Mouse (Mus musculus) heart, embryonic 15.5 days (tissue): ENCODE measurements around the gene Cry2. TPM values are rescaled to one million over a fixed set of nuclear protein-coding genes. Genes with fewer than 3 reads are reported as not detected.

Experiments used
- ATAC-seq: fragments of 200-750 bp; cut with Nextera tagmentation; replicated peaks from 2 replicates; pipeline ENCODE4 v1.8.0; 2017; ENCODE audit warnings: low read depth, moderate TSS enrichment; ENCODE audit not compliant: insufficient number of reproducible peaks, insufficient read depth, low FRiP score
- H3K27ac ChIP-seq: fragments of 300-500 bp; sonication (generic); 2 replicates; pipeline ENCODE4 v1.5.1; 2015; ENCODE audit warnings: mild to moderate bottlenecking, inconsistent platforms
- H3K27me3 ChIP-seq: fragments of 300-500 bp; sonication (generic); 2 replicates; pipeline ENCODE4 v1.6.1; 2015; ENCODE audit warnings: inconsistent platforms
- H3K36me3 ChIP-seq: fragments of 300-500 bp; sonication (generic); 2 replicates; pipeline ENCODE4 v1.6.1; 2015; ENCODE audit warnings: mild to moderate bottlenecking, inconsistent platforms
- H3K4me1 ChIP-seq: fragments of 300-500 bp; sonication (generic); replicated peaks from 2 replicates; pipeline ENCODE4 v1.6.1; 2015; ENCODE audit warnings: inconsistent platforms
- H3K4me2 ChIP-seq: fragments of 300-500 bp; sonication (generic); 2 replicates; pipeline ENCODE4 v1.6.1; 2015; ENCODE audit warnings: inconsistent platforms, mild to moderate bottlenecking, moderate library complexity
- H3K4me3 ChIP-seq: fragments of 300-500 bp; sonication (generic); 2 replicates; pipeline ENCODE4 v1.5.1; 2015; ENCODE audit warnings: mild to moderate bottlenecking, inconsistent platforms
- H3K9ac ChIP-seq: fragments of 300-500 bp; sonication (generic); 2 replicates; pipeline ENCODE4 v1.6.1; 2015; ENCODE audit warnings: mild to moderate bottlenecking, inconsistent platforms
- H3K9me3 ChIP-seq: fragments of 300-500 bp; sonication (generic); replicated peaks from 2 replicates; pipeline ENCODE4 v1.6.1; 2016; ENCODE audit warnings: inconsistent platforms
- WGBS: fragments of 180-500 bp; shearing (Covaris S2); methylation state at CpG from one replicate; pipeline ENCODE4 v1.1.7; 2015; ENCODE audit warnings: mixed read lengths; 5-methylcytosine and 5-hydroxymethylcytosine counted together
- polyA plus RNA-seq: library from polyadenylated mRNA; unstranded; fragments of >200 nt; fragmentation: Nextera tagmentation; extraction: Ambion mirVana; gene quantifications from 2 replicates; pipeline ENCODE4 v1.2.1, GENCODE M21; 2015

Cry2 gene
- polyA plus RNA-seq, 1 experiment from 2014 or later, result 15.8 TPM

GRCm38 (mm10) chr2:92392318-92393264, 41.3 kb downstream of the Cry2 start:
- H3K4me3 ChIP-seq, result peak overlapping the region; percentile 33
- H3K9me3 ChIP-seq, result no peaks in the 10 kb centered on the region
- no peak overlapping the region for H3K27ac ChIP-seq
- WGBS, result 7% methylated on average over 26 of the region's 26 CpGs
- H3K9ac ChIP-seq, result peak overlapping the region; percentile 22
- peaks cover 38% of the 10 kb centered on the region for H3K4me1 ChIP-seq
- no peak for ATAC-seq
- peaks cover 67% of the 10 kb centered on the region for H3K27me3 ChIP-seq
- H3K4me2 ChIP-seq, result peak overlapping the region; percentile 51
- no peaks in the 10 kb centered on the region for H3K36me3 ChIP-seq

- no peak for ATAC-seq
- H3K36me3 ChIP-seq, result no peaks in the 10 kb centered on the region
- H3K9me3 ChIP-seq, result no peaks in the 10 kb centered on the region
- WGBS, result 28% methylated on average over 11 of the region's 11 CpGs
- no peak overlapping the region for H3K27ac ChIP-seq
- peaks cover 38% of the 10 kb centered on the region for H3K4me1 ChIP-seq
- H3K27me3 ChIP-seq, result peaks cover 69% of the 10 kb centered on the region
- H3K4me3 ChIP-seq, result peak overlapping the region; percentile 33
- peak overlapping the region; percentile 22 for H3K9ac ChIP-seq
- peak overlapping the region; percentile 51 for H3K4me2 ChIP-seq
Measured at GRCm38 (mm10) chr2:92391703-92392317, 42.0 kb downstream of the Cry2 start.

- 81% methylated on average over 8 of the region's 8 CpGs for WGBS
- no peak overlapping the region for H3K4me3 ChIP-seq
- ATAC-seq, result no peak
- no peak overlapping the region for H3K9ac ChIP-seq
- no peak overlapping the region for H3K4me2 ChIP-seq
- H3K4me1 ChIP-seq, result peaks cover 38% of the 10 kb centered on the region
- no peaks in the 10 kb centered on the region for H3K9me3 ChIP-seq
- no peaks in the 10 kb centered on the region for H3K36me3 ChIP-seq
- no peak overlapping the region for H3K27ac ChIP-seq
- peaks cover 64% of the 10 kb centered on the region for H3K27me3 ChIP-seq
Measured at GRCm38 (mm10) chr2:92391116-92391515, 42.7 kb downstream of the Cry2 start.

GRCm38 (mm10) chr2:92390206-92390930, 43.5 kb downstream of the Cry2 start:
- H3K36me3 ChIP-seq, result no peaks in the 10 kb centered on the region
- ATAC-seq, result no peak
- H3K4me2 ChIP-seq, result no peak overlapping the region
- no peak overlapping the region for H3K9ac ChIP-seq
- no peaks in the 10 kb centered on the region for H3K9me3 ChIP-seq
- H3K4me1 ChIP-seq, result peaks cover 38% of the 10 kb centered on the region
- H3K4me3 ChIP-seq, result no peak overlapping the region
- peaks cover 59% of the 10 kb centered on the region for H3K27me3 ChIP-seq
- H3K27ac ChIP-seq, result no peak overlapping the region
- 65% methylated on average over 6 of the region's 6 CpGs for whole genome bisulfite sequencing

GRCm38 (mm10) chr2:92389645-92390044, 44.2 kb downstream of the Cry2 start:
- Histone ChIP-seq H3K27ac (no peak overlapping the region), H3K9ac (peak overlapping the region; percentile 53; the same call in 1 of the 2 replicates), H3K4me2 (peak overlapping the region; percentile 92), H3K4me1 (peaks cover 38% of the 10 kb centered on the region), H3K9me3 (no peaks in the 10 kb centered on the region), H3K27me3 (peaks cover 53% of the 10 kb centered on the region), H3K4me3 (peak overlapping the region; percentile 59), H3K36me3 (no peaks in the 10 kb centered on the region)
- WGBS, result 10% methylated on average over 10 of the region's 10 CpGs
- ATAC-seq, result no peak

GRCm38 (mm10) chr2:92388891-92389641, 44.8 kb downstream of the Cry2 start:
- H3K9me3 ChIP-seq, result no peaks in the 10 kb centered on the region
- H3K36me3 ChIP-seq, result no peaks in the 10 kb centered on the region
- H3K27me3 ChIP-seq, result peaks cover 48% of the 10 kb centered on the region
- 2% methylated on average over 57 of the region's 62 CpGs for WGBS
- peak; percentile 77 for ATAC-seq
- H3K4me3 ChIP-seq, result peak overlapping the region; percentile 59
- H3K9ac ChIP-seq, result peak overlapping the region; percentile 53
- H3K27ac ChIP-seq, result 0 out of 2 replicates have a peak overlapping the region, but pooled peaks have one; percentile 26
- peak overlapping the region; percentile 92 for H3K4me2 ChIP-seq
- peaks cover 38% of the 10 kb centered on the region for H3K4me1 ChIP-seq

GRCm38 (mm10) chr2:92388081-92388517, 45.7 kb downstream of the Cry2 start:
- Histone ChIP-seq H3K27me3 (peaks cover 39% of the 10 kb centered on the region), H3K9me3 (no peaks in the 10 kb centered on the region), H3K4me3 (peak overlapping the region; percentile 59; the same call in 1 of the 2 replicates), H3K9ac (no peak overlapping the region), H3K4me2 (peak overlapping the region; percentile 92), H3K4me1 (peaks cover 38% of the 10 kb centered on the region), H3K36me3 (no peaks in the 10 kb centered on the region), H3K27ac (no peak overlapping the region)
- ATAC-seq, result no peak
- 49% methylated on average over 3 of the region's 3 CpGs for WGBS

- Histone ChIP-seq H3K4me3 (no peak overlapping the region), H3K27ac (no peak overlapping the region), H3K4me2 (no peak overlapping the region), H3K9ac (no peak overlapping the region), H3K27me3 (peaks cover 34% of the 10 kb centered on the region), H3K9me3 (no peaks in the 10 kb centered on the region), H3K4me1 (peaks cover 37% of the 10 kb centered on the region), H3K36me3 (no peaks in the 10 kb centered on the region)
- 82% methylated on average over 4 of the region's 4 CpGs for WGBS
- ATAC-seq, result no peak
Measured at GRCm38 (mm10) chr2:92387646-92388045, 46.2 kb downstream of the Cry2 start.

- peaks cover 31% of the 10 kb centered on the region for H3K4me1 ChIP-seq
- H3K27me3 ChIP-seq, result peaks cover 28% of the 10 kb centered on the region
- no peak overlapping the region for H3K9ac ChIP-seq
- WGBS, result 85% methylated on average over 30 of the region's 30 CpGs
- ATAC-seq, result no peak
- no peak overlapping the region for H3K4me2 ChIP-seq
- no peak overlapping the region for H3K27ac ChIP-seq
- no peak overlapping the region for H3K4me3 ChIP-seq
- H3K9me3 ChIP-seq, result no peaks in the 10 kb centered on the region
- H3K36me3 ChIP-seq, result no peaks in the 10 kb centered on the region
Measured at GRCm38 (mm10) chr2:92386821-92387570, 46.8 kb downstream of the Cry2 start.
